Mouse (Mus musculus) A20 (cell line): ENCODE data around the gene Cspg5.
A peak's percentile ranks its signal among the peaks of the same experiment; 100 is the strongest.

ENCODE experiments used
- DNase-seq: peaks from one replicate; pipeline ENCODE4 v3.0.0-alpha.2; 2011; ENCODE audit warnings: low read depth, low spot score

Cspg5 gene

DNA sequence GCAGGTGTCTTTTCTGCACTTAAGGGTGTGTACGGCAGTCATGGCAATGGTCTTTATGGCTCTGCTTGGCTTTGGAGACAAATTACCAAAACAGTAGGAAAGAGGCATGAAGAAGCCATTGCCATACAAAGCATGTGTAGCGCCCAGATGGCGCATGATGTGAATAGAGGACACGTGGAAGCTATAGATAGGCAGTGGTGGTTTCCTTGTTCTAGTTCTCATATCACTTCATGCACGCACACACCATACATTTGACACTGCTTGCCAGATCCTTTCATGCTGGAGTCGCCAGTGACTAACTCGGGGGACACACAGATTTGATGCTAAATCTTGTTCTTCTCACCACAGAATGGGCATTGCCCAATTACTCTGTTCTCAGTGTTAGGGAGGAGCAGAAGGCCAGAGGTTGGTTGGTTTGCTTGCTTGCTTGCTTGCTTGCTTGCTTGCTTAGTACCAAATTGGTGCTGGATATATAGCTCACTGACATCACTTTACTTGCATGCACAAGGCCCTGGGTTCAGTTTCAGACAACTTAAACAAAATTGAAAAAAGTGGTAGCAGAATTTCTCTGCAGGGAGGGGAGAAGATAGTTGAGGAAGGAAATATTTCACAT, at the start of gene Cspg5:
Gene Cspg5 (plus strand): TSS at position 563 of the 613 bp plus-strand sequence.
- DNase-seq, result no peak

GRCm38 (mm10) chr9:110199870-110200269, 43.7 kb upstream of the Cspg5 start:
- peak; percentile 12 for DNase-seq

- DNase-seq, result no peak
These were observed 37.8 kb upstream of the Cspg5 start for GRCm38 (mm10) chr9:110205526-110206404.

DNA sequence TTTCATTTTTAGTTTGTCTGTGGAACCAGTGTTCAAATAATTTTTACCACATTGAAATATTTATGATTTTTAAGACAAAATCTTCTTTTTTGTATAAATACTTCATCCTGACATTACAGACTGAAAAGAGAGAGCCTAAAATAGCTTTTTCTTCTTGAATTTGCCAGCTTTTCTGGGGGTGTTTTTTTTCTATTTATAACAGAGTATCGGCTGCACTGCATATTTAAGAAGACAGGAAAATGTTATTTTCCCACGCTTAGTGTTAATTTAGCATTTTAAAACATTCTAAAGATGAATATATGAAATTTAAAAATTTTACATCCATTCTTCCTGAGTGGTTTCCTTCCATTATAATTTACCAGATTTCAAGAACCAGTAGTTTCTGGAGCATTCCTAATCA, 37.1 kb upstream of the Cspg5 start:
- DNase-seq, result no peak

GRCm38 (mm10) chr9:110208265-110208664, 35.3 kb upstream of the Cspg5 start:
- no peak for DNase-seq

GRCm38 (mm10) chr9:110208967-110209366, 34.6 kb upstream of the Cspg5 start:
- DNase-seq, result no peak

DNA sequence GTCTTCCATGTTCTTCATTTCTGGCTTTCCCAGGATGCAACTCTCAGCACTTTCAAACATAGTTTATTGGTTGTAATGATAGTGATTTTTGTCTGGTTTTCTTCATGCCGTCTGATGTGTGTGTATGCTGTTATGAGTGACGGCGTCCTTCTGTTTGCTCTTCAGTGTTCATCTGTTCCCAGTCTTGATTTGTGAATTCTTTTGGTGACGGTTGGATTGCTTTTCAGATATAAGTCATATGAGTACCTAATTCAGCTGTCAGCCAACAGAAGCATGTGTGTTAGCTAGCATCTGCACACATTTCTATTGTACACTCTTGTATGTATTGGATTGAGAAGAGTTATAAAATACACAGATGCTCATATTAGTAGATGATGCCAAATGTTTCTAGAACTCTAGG, 19.3 kb upstream of the Cspg5 start:
- no peak for DNase-seq

GRCm38 (mm10) chr9:110226191-110226590, 17.4 kb upstream of the Cspg5 start:
- no peak for DNase-seq

- no peak for DNase-seq
These were observed 14.9 kb upstream of the Cspg5 start for GRCm38 (mm10) chr9:110228671-110229070.

GRCm38 (mm10) chr9:110229112-110229511, 14.5 kb upstream of the Cspg5 start:
- no peak for DNase-seq

- DNase-seq, result no peak
These were observed 13.9 kb upstream of the Cspg5 start for GRCm38 (mm10) chr9:110229566-110230248.

- DNase-seq, result no peak
These were observed 13.1 kb upstream of the Cspg5 start for GRCm38 (mm10) chr9:110230395-110231071.

DNA sequence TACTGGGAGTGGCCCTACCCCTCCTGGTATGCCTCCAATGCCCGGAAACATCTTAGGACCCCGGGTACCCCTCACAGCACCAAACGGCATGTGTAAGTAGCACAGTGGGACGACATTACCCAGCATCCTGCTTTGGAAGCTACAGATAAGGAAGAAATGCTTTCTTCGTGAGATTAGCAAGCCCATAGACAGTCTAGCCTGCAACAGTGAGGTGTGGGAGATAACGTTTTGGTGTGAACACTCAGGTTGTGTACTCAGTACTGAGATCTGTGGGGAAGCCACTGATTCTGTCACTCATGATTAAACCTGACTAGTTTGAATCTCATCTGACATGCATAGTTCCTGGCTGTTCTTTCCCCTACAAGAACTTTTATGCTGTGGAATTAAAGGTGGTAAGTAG, 8.6 kb upstream of the Cspg5 start:
- no peak for DNase-seq

DNA sequence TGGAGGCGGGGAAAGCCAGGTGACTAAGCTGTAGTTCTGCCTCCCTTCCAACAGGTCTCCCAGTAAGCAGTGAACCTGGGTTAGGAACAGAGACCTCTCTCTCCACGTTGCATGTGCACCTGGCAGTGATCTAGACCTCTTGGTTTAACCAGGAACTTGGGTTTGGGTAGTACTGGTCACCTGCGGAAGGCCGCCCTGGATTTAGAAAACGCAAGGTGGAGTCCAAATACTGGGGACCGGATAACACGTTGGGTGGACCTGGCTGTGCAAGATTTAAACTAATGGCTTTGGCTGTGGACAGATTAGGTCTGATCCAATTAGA, 945 bp downstream of the Cspg5 start:
- no peak for DNase-seq

- no peak for DNase-seq
These were observed 1.5 kb downstream of the Cspg5 start for GRCm38 (mm10) chr9:110244889-110245589.

- DNase-seq, result no peak
These were observed 2.2 kb downstream of the Cspg5 start for GRCm38 (mm10) chr9:110245590-110246320.

- DNase-seq, result no peak
These were observed 2.7 kb downstream of the Cspg5 start for GRCm38 (mm10) chr9:110246321-110246640.

GRCm38 (mm10) chr9:110247049-110247448, 3.5 kb downstream of the Cspg5 start:
- DNase-seq, result no peak

- DNase-seq, result no peak
These were observed 5.3 kb downstream of the Cspg5 start for GRCm38 (mm10) chr9:110248861-110249260.

DNA sequence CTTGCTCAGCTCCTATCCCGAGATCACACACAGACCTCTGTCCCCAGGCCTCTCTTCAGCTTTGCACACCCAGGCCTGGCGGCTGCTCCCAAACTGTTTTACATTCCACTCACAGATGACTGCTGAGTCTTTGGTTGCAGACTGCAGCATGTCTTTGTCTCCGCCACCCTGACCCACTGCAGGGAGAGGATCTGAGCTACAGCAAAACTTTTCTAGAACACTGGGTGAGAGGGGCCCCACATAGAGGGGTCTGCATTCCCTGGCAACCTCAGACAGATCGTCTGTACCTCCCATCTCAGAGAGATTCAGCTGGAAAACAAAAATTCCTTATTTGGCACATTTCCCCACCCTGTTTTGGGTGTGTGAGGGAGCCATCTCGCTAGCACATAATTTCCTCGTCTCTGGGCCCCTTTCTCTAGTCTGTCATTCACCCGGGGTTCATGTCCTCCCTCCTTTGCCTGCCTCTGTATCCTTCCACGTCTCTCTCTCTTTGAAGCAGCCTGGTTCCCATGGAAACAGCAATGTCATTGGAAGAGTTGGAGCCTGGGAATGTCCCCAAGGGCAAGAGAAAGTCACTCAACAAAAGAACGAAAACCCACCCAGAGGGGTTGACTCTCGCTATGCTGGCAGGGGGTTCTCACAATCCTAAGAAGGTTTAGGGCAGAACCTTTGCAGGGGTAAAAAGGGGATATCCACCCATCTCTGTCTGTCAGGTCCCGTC, 6.4 kb downstream of the Cspg5 start:
- DNase-seq, result no peak
